Mouse (Mus musculus) left cerebral cortex, adult 18-20 months (tissue): ENCODE data around the gene Gpr27. TPM values are rescaled to one million over a fixed set of nuclear protein-coding genes. Genes with fewer than 3 reads are reported as not detected.
A peak's percentile ranks its signal among the peaks of the same experiment; 100 is the strongest.

Experiments
- DNase-seq, 2 experiments: peaks; one replicate each; pipeline ENCODE4 v3.0.0; 2021 to 2022; ENCODE audit warnings: low spot score in 2 of 2, mixed read lengths in 1 of 2
- total RNA-seq, 2 experiments: library from RNA; stranded (reverse); gene quantifications; 2 replicates each; pipeline ENCODE4 v1.2.3; 2021

Gpr27 gene
- total RNA-seq, 2 experiments from 2014 or later, result 39.9 to 47.2 TPM

- DNase-seq, result no peak
These were observed 20.7 kb upstream of the Gpr27 start for GRCm38 (mm10) chr6:99671768-99672167.

- no peak for DNase-seq
These were observed 18.0 kb upstream of the Gpr27 start for GRCm38 (mm10) chr6:99674482-99674881.

DNA sequence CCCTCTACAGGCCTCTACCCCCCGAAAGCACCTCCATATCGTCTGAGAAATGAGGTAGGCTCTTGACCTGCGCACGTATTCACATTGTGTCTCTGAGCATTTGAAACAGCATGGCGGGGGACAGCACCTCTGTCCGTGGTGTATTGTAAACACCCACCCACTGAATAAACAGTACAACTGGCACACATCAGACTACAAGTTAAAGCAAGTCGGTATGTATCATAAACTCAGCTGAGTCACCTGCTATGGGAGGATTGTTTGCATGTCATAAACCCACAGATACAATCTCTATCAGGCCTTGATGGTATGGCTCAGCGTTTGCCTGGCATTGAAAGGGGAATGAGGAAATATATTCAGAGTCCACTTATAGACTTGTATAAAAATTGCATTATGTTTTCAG, 15.2 kb upstream of the Gpr27 start:
- no peak for DNase-seq

- DNase-seq, result peak in 1 of 2 experiments; percentile 25
These were observed 14.4 kb upstream of the Gpr27 start for GRCm38 (mm10) chr6:99678108-99678507.

GRCm38 (mm10) chr6:99683974-99684373, 8.5 kb upstream of the Gpr27 start:
- DNase-seq, result no peak

DNA sequence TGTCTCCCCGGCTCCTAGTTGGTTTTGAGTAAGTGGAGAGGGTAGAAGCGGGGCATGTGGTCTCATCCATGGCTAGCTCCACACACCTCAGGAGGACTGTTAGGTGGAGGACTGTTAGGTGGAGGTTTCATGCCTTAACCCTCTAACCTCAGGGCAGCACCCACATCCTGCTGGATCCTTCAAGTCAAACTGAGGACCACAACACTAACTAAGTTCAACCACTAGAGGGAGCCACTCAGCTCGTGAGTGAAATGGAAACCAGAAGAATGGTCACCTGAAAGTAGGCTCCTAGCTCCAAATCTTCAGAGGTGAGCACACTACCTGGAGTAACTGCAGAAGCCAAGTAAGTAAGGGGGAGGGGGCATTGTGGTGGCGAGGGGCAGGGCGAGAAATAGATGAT, 7.6 kb upstream of the Gpr27 start:
- DNase-seq, result no peak

DNA sequence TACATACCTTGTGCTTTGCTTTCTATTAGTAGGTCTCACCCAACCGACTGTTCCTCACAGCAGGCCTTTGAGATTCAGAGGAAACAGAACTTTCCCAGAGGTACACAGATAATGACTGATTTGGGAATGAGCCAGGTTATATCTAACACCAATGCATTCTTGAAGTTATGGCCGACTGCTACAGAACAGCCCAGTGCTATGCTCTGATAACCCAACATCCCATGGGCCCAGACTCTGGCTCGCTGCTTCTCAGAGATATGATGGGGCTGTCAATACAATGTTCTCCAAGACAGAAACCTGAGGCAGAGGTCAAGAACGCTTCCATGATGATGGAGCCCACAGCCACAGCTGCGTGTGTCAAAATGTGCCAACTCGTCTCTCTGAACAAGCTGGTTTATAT, 4.0 kb upstream of the Gpr27 start:
- DNase-seq, result no peak

- no peak for DNase-seq
These were observed 743 bp upstream of the Gpr27 start for GRCm38 (mm10) chr6:99691666-99692205.

DNA sequence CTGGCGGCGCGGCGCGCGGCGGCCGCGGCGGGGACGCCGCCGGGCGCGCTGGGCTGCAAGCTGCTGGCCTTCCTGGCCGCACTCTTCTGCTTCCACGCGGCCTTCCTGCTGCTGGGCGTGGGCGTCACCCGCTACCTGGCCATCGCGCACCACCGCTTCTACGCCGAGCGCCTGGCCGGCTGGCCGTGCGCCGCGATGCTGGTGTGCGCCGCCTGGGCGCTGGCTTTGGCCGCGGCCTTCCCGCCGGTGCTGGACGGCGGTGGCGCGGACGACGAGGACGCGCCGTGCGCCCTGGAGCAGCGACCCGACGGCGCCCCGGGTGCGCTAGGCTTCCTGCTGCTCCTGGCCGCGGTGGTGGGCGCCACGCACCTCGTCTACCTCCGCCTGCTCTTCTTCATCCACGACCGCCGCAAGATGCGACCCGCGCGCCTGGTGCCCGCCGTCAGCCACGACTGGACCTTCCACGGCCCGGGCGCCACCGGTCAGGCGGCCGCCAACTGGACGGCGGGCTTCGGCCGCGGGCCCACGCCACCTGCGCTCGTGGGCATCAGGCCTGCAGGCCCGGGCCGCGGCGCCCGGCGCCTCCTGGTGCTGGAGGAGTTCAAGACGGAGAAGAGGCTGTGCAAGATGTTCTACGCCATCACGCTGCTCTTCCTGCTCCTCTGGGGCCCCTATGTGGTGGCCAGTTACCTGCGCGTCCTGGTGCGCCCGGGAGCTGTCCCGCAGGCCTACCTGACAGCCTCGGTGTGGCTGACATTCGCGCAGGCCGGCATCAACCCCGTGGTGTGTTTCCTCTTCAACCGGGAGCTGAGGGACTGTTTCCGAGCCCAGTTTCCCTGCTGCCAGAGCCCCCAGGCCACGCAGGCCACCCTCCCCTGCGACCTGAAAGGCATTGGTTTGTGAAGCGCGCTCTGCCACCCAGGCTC, 700 bp downstream of the Gpr27 start:
- DNase-seq, result peak in 1 of 2 experiments; percentile 56

DNA sequence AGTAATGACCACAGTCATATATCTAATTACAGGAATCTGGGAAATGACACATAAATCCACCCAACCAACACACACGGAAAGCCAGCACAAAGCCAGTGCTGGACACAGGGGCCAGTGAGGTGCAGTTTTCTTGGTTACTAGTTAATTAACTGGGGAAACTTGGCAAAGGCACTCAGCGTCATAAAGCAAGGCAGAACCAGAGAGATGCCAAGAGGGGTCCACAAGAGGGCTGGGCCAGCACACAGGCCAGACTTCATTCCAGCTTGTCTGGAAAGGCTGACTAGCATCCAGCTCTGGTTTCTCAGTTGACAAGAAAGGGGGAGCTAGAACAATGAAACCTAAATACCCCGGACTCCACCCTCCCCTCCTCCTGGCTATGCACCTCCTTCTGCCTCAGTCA, 8.0 kb downstream of the Gpr27 start:
- DNase-seq, result no peak

DNA sequence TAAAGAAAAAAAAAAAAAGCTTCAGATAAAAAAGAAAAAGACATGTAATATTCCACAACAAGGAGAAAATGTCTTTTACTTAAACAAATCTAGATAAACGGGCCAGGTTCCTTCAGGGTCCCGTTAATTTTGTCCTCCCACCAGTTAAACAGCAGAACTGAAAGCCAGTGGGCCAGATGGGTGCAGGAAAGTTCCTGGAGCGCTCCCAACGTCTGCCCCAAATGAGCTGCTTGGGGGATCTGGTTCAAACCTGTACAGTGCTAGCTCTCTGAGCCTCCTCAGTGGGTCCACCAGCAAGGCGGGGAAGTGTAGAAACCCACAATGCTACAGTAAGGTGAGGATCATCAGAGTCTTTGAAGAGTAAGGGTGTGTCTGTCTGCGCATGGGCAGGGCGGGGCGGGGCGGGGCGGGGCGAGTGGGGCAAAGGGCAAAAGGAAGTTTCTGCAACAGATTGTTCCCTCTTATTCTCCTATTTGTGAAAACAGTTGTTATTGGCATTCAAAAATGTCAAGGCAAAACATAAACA, 19.2 kb downstream of the Gpr27 start:
- DNase-seq, result no peak

DNA sequence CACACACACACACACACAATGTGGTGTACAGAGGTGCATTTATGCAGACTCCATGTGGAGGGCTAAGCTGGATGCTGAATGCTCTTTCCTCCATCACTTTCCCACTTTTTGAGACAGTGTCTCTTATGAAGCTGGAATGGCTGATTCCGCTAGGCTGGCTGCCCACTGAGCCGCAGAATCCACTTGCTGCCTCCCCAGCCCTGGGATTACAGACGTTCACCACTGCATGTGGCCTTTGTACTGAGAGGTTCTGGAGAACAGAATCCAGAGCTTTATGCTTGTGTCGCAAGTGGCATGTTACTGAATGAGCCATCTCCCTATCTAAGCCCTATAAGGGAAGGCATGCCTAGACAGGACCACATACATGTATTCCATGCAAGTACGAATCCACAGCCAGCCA, 20.8 kb downstream of the Gpr27 start:
- no peak for DNase-seq

DNA sequence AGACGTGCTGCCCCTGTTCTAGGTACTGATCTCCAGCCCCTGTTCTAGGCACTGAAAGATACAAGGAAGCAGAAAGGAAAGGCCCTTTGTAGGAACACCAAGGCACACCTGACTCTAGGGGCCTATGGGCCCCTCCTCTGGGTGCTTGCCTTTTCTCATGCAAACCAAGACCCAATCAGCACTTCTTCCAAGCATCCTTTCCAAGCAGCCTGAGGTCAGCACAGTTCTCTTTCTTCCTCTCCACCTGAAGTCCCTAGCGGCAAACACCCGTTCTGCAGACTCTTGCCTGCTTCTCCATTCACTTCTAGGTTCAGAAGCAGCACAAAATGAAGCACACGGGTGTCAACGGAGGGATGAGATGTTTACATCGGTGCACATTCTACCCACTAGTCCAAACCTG, 22.7 kb downstream of the Gpr27 start:
- no peak for DNase-seq

- DNase-seq, result no peak
These were observed 23.4 kb downstream of the Gpr27 start for GRCm38 (mm10) chr6:99715913-99716312.

DNA sequence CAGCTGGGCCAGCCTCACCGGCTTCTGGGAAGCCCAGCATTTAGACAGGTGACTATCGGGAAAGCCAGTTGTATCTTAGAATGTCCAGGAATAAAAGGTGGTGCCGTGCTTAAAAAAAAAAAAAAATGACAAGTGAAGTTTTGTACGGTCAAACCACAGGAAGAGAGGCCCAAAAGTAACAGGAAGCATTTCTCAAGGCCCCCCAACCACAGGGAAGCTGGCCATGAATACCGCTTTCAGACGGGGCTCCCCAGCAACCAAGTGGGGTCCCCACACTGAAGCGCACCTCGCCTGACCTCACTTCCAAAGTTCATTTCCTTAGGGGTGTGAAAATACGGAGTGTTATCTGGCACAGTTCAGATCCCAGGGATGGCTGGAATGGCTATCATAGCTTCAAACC, 28.6 kb downstream of the Gpr27 start:
- DNase-seq, result no peak

- no peak for DNase-seq
These were observed 29.9 kb downstream of the Gpr27 start for GRCm38 (mm10) chr6:99722390-99722789.

GRCm38 (mm10) chr6:99725971-99726561, 33.6 kb downstream of the Gpr27 start, which contains the start of gene Prok2:
Prok2 (minus strand) TSS chr6:99726392.
- DNase-seq, result peak in 1 of 2 experiments; percentile 13

- DNase-seq, result no peak
These were observed 34.3 kb downstream of the Gpr27 start for GRCm38 (mm10) chr6:99726576-99727303.

DNA sequence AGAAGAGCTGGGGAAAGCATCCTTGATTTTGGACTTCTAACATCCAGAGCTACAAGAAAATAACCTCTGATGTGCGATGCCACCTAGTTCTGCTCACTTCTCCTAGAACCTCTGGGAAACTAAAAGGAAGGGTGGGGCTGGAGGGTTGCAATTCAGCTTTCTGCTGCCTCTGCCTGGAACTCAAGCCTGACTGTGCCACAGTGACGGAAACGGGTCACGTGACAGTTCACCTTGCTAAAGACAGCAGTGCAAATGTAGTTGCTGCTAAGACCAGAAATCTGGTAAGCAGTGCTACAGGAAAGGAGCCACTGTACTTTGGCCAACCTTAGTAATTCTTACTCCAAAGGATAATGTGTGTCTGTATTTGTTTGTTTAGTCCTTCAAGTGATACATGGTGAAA, 37.4 kb downstream of the Gpr27 start:
- no peak for DNase-seq

DNA sequence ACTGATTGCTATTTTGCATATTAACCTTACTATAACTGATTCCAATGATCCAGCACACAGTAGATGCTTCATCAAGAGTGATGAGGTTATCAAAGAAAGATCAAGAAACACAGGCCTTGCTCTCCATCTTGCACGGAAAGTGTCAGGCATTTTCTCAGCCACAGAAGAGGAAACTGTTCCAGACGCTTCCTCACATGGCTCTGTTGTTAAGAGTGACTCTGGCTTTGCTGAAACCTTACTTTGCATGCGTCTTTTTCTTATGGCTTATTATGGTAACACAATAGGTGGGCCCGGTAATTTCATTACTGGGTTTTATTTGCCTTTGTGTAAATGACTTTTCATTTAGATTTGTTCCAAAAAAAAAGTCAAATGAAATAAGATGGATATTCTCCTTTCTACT, 39.4 kb downstream of the Gpr27 start:
- DNase-seq, result no peak

DNA sequence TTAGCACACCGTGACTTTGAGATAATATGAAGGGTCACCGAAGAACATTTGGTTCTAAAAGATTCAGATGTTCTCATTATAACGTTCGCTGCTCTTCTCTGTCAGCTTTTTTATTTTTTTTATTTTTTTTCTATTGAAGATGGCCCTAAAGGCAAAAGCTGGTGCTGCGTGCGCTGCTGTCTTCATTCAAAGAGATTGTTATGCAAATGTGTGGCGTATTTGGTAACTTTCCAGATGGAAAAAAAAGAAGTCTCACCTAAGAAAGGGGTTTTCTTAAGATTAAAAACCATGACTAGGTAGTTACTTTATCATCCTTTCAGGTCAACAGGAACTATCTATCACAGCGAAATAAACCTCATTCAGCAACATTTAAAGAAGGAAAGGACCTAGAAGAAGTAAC, 40.2 kb downstream of the Gpr27 start:
- no peak for DNase-seq
